Mouse (Mus musculus): ENCODE data around the gene Prkar2b. TPM values are rescaled to one million over a fixed set of nuclear protein-coding genes. Genes with fewer than 3 reads are reported as not detected.
A peak's percentile ranks its signal among the peaks of the same experiment; 100 is the strongest.

Gene Prkar2b
- polyA plus RNA-seq, 1 experiment from 2014 or later, result 70.4 TPM

- Histone ChIP-seq H3K27me3 (no peaks in the 10 kb centered on the region), H3K9me3 (replicated peaks) (no peaks in the 10 kb centered on the region), H3K4me1 (replicated peaks) (peaks cover 12% of the 10 kb centered on the region), H3K4me2 (no peak overlapping the region; the same call in 1 of the 2 replicates), H3K4me3 (replicated peaks) (no peak overlapping the region), H3K9ac (no peak overlapping the region), H3K27ac (replicated peaks) (no peak overlapping the region), H3K36me3 (replicated peaks) (peaks cover 94% of the 10 kb centered on the region)
- ATAC-seq (ENCODE audit: insufficient read depth), result no peak
- 36% methylated on average over 12 of the region's 12 CpGs for WGBS (ENCODE audit: insufficient replicate concordance)
Observed at GRCm38 (mm10) chr12:31984664-31985063, 76.4 kb downstream of the Prkar2b start.

- Histone ChIP-seq H3K9ac (no peak overlapping the region), H3K27me3 (no peaks in the 10 kb centered on the region), H3K4me3 (replicated peaks) (no peak overlapping the region), H3K4me2 (no peak overlapping the region), H3K9me3 (replicated peaks) (no peaks in the 10 kb centered on the region), H3K36me3 (replicated peaks) (peaks cover 94% of the 10 kb centered on the region), H3K27ac (replicated peaks) (no peak overlapping the region), H3K4me1 (replicated peaks) (peaks cover 7% of the 10 kb centered on the region)
- 58% methylated on average over 2 of the region's 2 CpGs for WGBS (ENCODE audit: insufficient replicate concordance)
- no peak for ATAC-seq (ENCODE audit: insufficient read depth)
Observed at GRCm38 (mm10) chr12:31984206-31984605, 76.9 kb downstream of the Prkar2b start.

GRCm38 (mm10) chr12:31983769-31984168 lies 77.3 kb downstream of the Prkar2b start:
- WGBS (ENCODE audit: insufficient replicate concordance), result 88% methylated on average over 6 of the region's 6 CpGs
- Histone ChIP-seq H3K9me3 (replicated peaks) (no peaks in the 10 kb centered on the region), H3K4me2 (no peak overlapping the region), H3K4me3 (replicated peaks) (no peak overlapping the region), H3K9ac (no peak overlapping the region), H3K27ac (replicated peaks) (no peak overlapping the region), H3K27me3 (no peaks in the 10 kb centered on the region), H3K36me3 (replicated peaks) (peaks cover 94% of the 10 kb centered on the region), H3K4me1 (replicated peaks) (0 out of 2 replicates have a peak, but pooled peaks cover 5% of the 10 kb centered on the region)
- no peak for ATAC-seq (ENCODE audit: insufficient read depth)

- 0 out of 2 replicates have a peak, but pooled peaks cover 6% of the 10 kb centered on the region for H3K4me1 ChIP-seq (replicated peaks)
- no peak for ATAC-seq (ENCODE audit: insufficient read depth)
- no peak overlapping the region for H3K27ac ChIP-seq (replicated peaks)
- 87% methylated on average over 7 of the region's 7 CpGs for WGBS (ENCODE audit: insufficient replicate concordance)
- H3K4me2 ChIP-seq, result no peak overlapping the region
- H3K27me3 ChIP-seq, result no peaks in the 10 kb centered on the region
- no peaks in the 10 kb centered on the region for H3K9me3 ChIP-seq (replicated peaks)
- no peak overlapping the region for H3K9ac ChIP-seq
- H3K4me3 ChIP-seq (replicated peaks), result no peak overlapping the region
- H3K36me3 ChIP-seq (replicated peaks), result peaks cover 94% of the 10 kb centered on the region
Observed at GRCm38 (mm10) chr12:31983238-31983637, 77.9 kb downstream of the Prkar2b start.

- Histone ChIP-seq H3K27me3 (no peaks in the 10 kb centered on the region), H3K4me1 (replicated peaks) (peaks cover 10% of the 10 kb centered on the region), H3K36me3 (replicated peaks) (peaks cover 80% of the 10 kb centered on the region), H3K4me2 (no peak overlapping the region), H3K4me3 (replicated peaks) (no peak overlapping the region), H3K27ac (replicated peaks) (no peak overlapping the region), H3K9ac (no peak overlapping the region), H3K9me3 (replicated peaks) (no peaks in the 10 kb centered on the region)
- no peak for ATAC-seq (ENCODE audit: insufficient read depth)
- 84% methylated on average over 12 of the region's 12 CpGs for WGBS (ENCODE audit: insufficient replicate concordance)
Observed at GRCm38 (mm10) chr12:31977613-31978195, 83.4 kb downstream of the Prkar2b start.

- Histone ChIP-seq H3K9ac (no peak overlapping the region), H3K9me3 (replicated peaks) (no peaks in the 10 kb centered on the region), H3K27ac (replicated peaks) (no peak overlapping the region), H3K36me3 (replicated peaks) (peaks cover 80% of the 10 kb centered on the region), H3K27me3 (no peaks in the 10 kb centered on the region), H3K4me3 (replicated peaks) (no peak overlapping the region), H3K4me1 (replicated peaks) (peaks cover 10% of the 10 kb centered on the region), H3K4me2 (no peak overlapping the region)
- no peak for ATAC-seq (ENCODE audit: insufficient read depth)
- 64% methylated on average over 7 of the region's 7 CpGs for WGBS (ENCODE audit: insufficient replicate concordance)
Observed at GRCm38 (mm10) chr12:31976544-31976943, 84.6 kb downstream of the Prkar2b start.

GRCm38 (mm10) chr12:31973473-31974172 lies 87.5 kb downstream of the Prkar2b start:
- H3K27ac ChIP-seq (replicated peaks), result peak overlapping the region; percentile 67
- peaks cover 73% of the 10 kb centered on the region for H3K36me3 ChIP-seq (replicated peaks)
- H3K4me3 ChIP-seq (replicated peaks), result no peak overlapping the region
- 53% methylated on average over 13 of the region's 13 CpGs for WGBS (ENCODE audit: insufficient replicate concordance)
- no peak overlapping the region for H3K4me2 ChIP-seq
- H3K9me3 ChIP-seq (replicated peaks), result no peaks in the 10 kb centered on the region
- no peak overlapping the region for H3K9ac ChIP-seq
- ATAC-seq (ENCODE audit: insufficient read depth), result peak; percentile 94
- no peaks in the 10 kb centered on the region for H3K27me3 ChIP-seq
- peaks cover 11% of the 10 kb centered on the region for H3K4me1 ChIP-seq (replicated peaks)

- no peak overlapping the region for H3K4me3 ChIP-seq (replicated peaks)
- no peaks in the 10 kb centered on the region for H3K9me3 ChIP-seq (replicated peaks)
- no peaks in the 10 kb centered on the region for H3K27me3 ChIP-seq
- H3K4me1 ChIP-seq (replicated peaks), result peaks cover 21% of the 10 kb centered on the region
- 89% methylated on average over 8 of the region's 8 CpGs for WGBS (ENCODE audit: insufficient replicate concordance)
- H3K4me2 ChIP-seq, result no peak overlapping the region
- peaks cover 59% of the 10 kb centered on the region for H3K36me3 ChIP-seq (replicated peaks)
- no peak for ATAC-seq (ENCODE audit: insufficient read depth)
- H3K27ac ChIP-seq (replicated peaks), result no peak overlapping the region
- no peak overlapping the region for H3K9ac ChIP-seq
Observed at GRCm38 (mm10) chr12:31971547-31971946, 89.5 kb downstream of the Prkar2b start.

GRCm38 (mm10) chr12:31969111-31969510 lies 92.0 kb downstream of the Prkar2b start:
- no peak overlapping the region for H3K4me2 ChIP-seq
- no peaks in the 10 kb centered on the region for H3K9me3 ChIP-seq (replicated peaks)
- no peaks in the 10 kb centered on the region for H3K27me3 ChIP-seq
- H3K27ac ChIP-seq (replicated peaks), result peak overlapping the region; percentile 54
- no peak overlapping the region for H3K4me3 ChIP-seq (replicated peaks)
- H3K4me1 ChIP-seq (replicated peaks), result peaks cover 38% of the 10 kb centered on the region
- H3K36me3 ChIP-seq (replicated peaks), result peaks cover 70% of the 10 kb centered on the region
- 22% methylated on average over 1 of the region's 1 CpGs for WGBS (ENCODE audit: insufficient replicate concordance)
- no peak for ATAC-seq (ENCODE audit: insufficient read depth)
- no peak overlapping the region for H3K9ac ChIP-seq

GRCm38 (mm10) chr12:31967536-31967935 lies 93.6 kb downstream of the Prkar2b start:
- Histone ChIP-seq H3K27me3 (no peaks in the 10 kb centered on the region), H3K4me3 (replicated peaks) (no peak overlapping the region), H3K4me1 (replicated peaks) (peaks cover 31% of the 10 kb centered on the region), H3K27ac (replicated peaks) (peak overlapping the region; percentile 92), H3K36me3 (replicated peaks) (peaks cover 66% of the 10 kb centered on the region), H3K9ac (no peak overlapping the region), H3K4me2 (no peak overlapping the region), H3K9me3 (replicated peaks) (no peaks in the 10 kb centered on the region)
- ATAC-seq (ENCODE audit: insufficient read depth), result no peak
- WGBS (ENCODE audit: insufficient replicate concordance), result 0% methylated on average over 2 of the region's 2 CpGs

- H3K4me3 ChIP-seq (replicated peaks), result no peak overlapping the region
- H3K9me3 ChIP-seq (replicated peaks), result no peaks in the 10 kb centered on the region
- 0 out of 2 replicates have a peak overlapping the region, but pooled peaks have one; percentile 31 for H3K9ac ChIP-seq
- H3K27me3 ChIP-seq, result no peaks in the 10 kb centered on the region
- ATAC-seq (ENCODE audit: insufficient read depth), result peak; percentile 86
- peaks cover 31% of the 10 kb centered on the region for H3K4me1 ChIP-seq (replicated peaks)
- H3K36me3 ChIP-seq (replicated peaks), result peaks cover 66% of the 10 kb centered on the region
- 23% methylated on average over 4 of the region's 4 CpGs for WGBS (ENCODE audit: insufficient replicate concordance)
- H3K4me2 ChIP-seq, result peak overlapping the region; percentile 32
- H3K27ac ChIP-seq (replicated peaks), result peak overlapping the region; percentile 92
Observed at GRCm38 (mm10) chr12:31966405-31966804, 94.7 kb downstream of the Prkar2b start.
